Mouse (Mus musculus) heart, postnatal 36 days (tissue): ENCODE data around the gene Pnlip. TPM values are rescaled to one million over a fixed set of nuclear protein-coding genes. Genes with fewer than 3 reads are reported as not detected.

Experiments
- DNase-seq, 2 experiments: peaks; one replicate each; pipeline ENCODE4 v3.0.0; 2021 to 2022
- intact Hi-C: fragments of 180-260 bp; cut with DNase I; formaldehyde crosslinking; loops from one replicate; pipeline ENCODE4 v1.15.1; 2025
- total RNA-seq, 2 experiments: library from RNA; stranded (reverse); gene quantifications; 2 replicates each; pipeline ENCODE4 v1.2.3; 2021

Gene Pnlip
- not detected for total RNA-seq

- intact Hi-C loops, result no loop called here
Measured at GRCm38 (mm10) chr19:58652198-58652597, at the start of gene Pnlip. TSS of gene Pnlip (plus strand) at chr19:58652498.

GRCm38 (mm10) chr19:58609716-58610115 is 42.6 kb upstream of the Pnlip start:
- DNase-seq, result no peak
- intact Hi-C loops, result no loop called here

More at GRCm38 (mm10) chr19:58652198-58652597, at the start of gene Pnlip:
- DNase-seq, result no peak

- intact Hi-C loops, result no loop called here
- no peak for DNase-seq
Measured at GRCm38 (mm10) chr19:58612745-58613144, 39.6 kb upstream of the Pnlip start.

GRCm38 (mm10) chr19:58616606-58617005 is 35.7 kb upstream of the Pnlip start:
- no peak for DNase-seq
- intact Hi-C loops, result no loop called here

GRCm38 (mm10) chr19:58620661-58621060 is 31.6 kb upstream of the Pnlip start:
- intact Hi-C loops, result no loop called here
- DNase-seq, result no peak

- DNase-seq, result no peak
- intact Hi-C loops, result no loop called here
Measured at GRCm38 (mm10) chr19:58621646-58622045, 30.7 kb upstream of the Pnlip start.

GRCm38 (mm10) chr19:58624799-58625198 is 27.5 kb upstream of the Pnlip start:
- no peak for DNase-seq
- intact Hi-C loops, result no loop called here

GRCm38 (mm10) chr19:58625254-58625947 is 26.9 kb upstream of the Pnlip start:
- intact Hi-C loops, result no loop called here
- DNase-seq, result no peak

- DNase-seq, result no peak
- intact Hi-C loops, result loop anchor here (2.0 kb wide), 1 partner anchor 973 kb away; no protein-coding TSS in a partner anchor
Measured at GRCm38 (mm10) chr19:58627406-58628337, 24.6 kb upstream of the Pnlip start.

GRCm38 (mm10) chr19:58629351-58629773 is 22.9 kb upstream of the Pnlip start:
- intact Hi-C loops, result no loop called here
- no peak for DNase-seq

GRCm38 (mm10) chr19:58650036-58650435 is 2.3 kb upstream of the Pnlip start:
- intact Hi-C loops, result no loop called here
- no peak for DNase-seq

- intact Hi-C loops, result no loop called here
- DNase-seq, result no peak
Measured at GRCm38 (mm10) chr19:58662098-58662497, 9.8 kb downstream of the Pnlip start.

GRCm38 (mm10) chr19:58663317-58663716 is 11.0 kb downstream of the Pnlip start:
- no peak for DNase-seq
- intact Hi-C loops, result no loop called here

- DNase-seq, result no peak
- intact Hi-C loops, result no loop called here
Measured at GRCm38 (mm10) chr19:58664901-58665300, 12.6 kb downstream of the Pnlip start.

GRCm38 (mm10) chr19:58674644-58675043 is 22.3 kb downstream of the Pnlip start:
- intact Hi-C loops, result no loop called here
- DNase-seq, result peak in 1 of 2 experiments; percentile 8

GRCm38 (mm10) chr19:58677117-58677516 is 24.8 kb downstream of the Pnlip start:
- DNase-seq, result no peak

GRCm38 (mm10) chr19:58688933-58689332 is 36.6 kb downstream of the Pnlip start:
- intact Hi-C loops, result no loop called here
- DNase-seq, result no peak

More at GRCm38 (mm10) chr19:58677117-58677516, 24.8 kb downstream of the Pnlip start:
- intact Hi-C loops, result no loop called here

GRCm38 (mm10) chr19:58695314-58695713 is 43.0 kb downstream of the Pnlip start:
- intact Hi-C loops, result no loop called here
- DNase-seq, result no peak

GRCm38 (mm10) chr19:58696235-58696634 is 43.9 kb downstream of the Pnlip start:
- intact Hi-C loops, result no loop called here
- DNase-seq, result no peak

GRCm38 (mm10) chr19:58704556-58704955 is 52.3 kb downstream of the Pnlip start:
- DNase-seq, result no peak
- intact Hi-C loops, result no loop called here

- intact Hi-C loops, result no loop called here
- DNase-seq, result peak; percentile 3 to 14
Measured at GRCm38 (mm10) chr19:58708611-58709010, 56.3 kb downstream of the Pnlip start.
